Mouse (Mus musculus): ENCODE measurements around the gene Xylt1. TPM values are rescaled to one million over a fixed set of nuclear protein-coding genes. Genes with fewer than 3 reads are reported as not detected.

Xylt1 gene
- polyA plus RNA-seq, 1 experiment from 2014 or later = 2.5 TPM

DNA sequence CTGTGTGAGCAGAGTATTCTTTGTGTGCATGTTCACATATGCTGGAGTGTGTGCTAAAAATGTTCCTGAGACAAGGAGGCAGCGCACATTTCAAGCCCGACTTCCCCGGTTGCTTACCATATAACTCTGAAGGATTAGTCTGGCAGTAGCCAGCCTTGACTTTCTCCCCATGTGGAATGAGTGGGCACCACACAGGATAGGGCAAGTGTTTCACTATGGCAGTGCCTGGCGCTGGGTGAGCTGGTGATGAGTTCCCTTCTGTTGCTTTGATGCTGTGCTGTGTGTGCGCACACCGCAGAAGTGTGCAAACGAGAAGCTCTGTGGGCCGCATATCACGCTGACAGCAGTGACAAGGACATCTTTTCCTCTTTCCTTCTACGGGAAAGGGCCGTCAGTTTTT, 56.1 kb downstream of the Xylt1 start:
- Histone ChIP-seq H3K27me3 (ENCODE audit: control insufficient read depth, insufficient read depth, low read depth, low read length) (no peaks in the 10 kb centered on the region), H3K9ac (ENCODE audit: low read depth, low read length) (no peak overlapping the region), H3K4me2 (ENCODE audit: low read length) (no peak overlapping the region), H3K9me3 (replicated peaks; ENCODE audit: control insufficient read depth, low read length, poor library complexity, severe bottlenecking) (no peaks in the 10 kb centered on the region), H3K36me3 (ENCODE audit: control insufficient read depth, insufficient read depth, low read length) (no peaks in the 10 kb centered on the region), H3K4me3 (ENCODE audit: low read depth, low read length) (no peak overlapping the region), H3K27ac (ENCODE audit: low read length) (no peak overlapping the region), H3K4me1 (ENCODE audit: control insufficient read depth, insufficient read depth, low read length) (peaks cover 14% of the 10 kb centered on the region)
- 85% methylated on average over 11 of the region's 11 CpGs for WGBS
- ATAC-seq = no peak

DNA sequence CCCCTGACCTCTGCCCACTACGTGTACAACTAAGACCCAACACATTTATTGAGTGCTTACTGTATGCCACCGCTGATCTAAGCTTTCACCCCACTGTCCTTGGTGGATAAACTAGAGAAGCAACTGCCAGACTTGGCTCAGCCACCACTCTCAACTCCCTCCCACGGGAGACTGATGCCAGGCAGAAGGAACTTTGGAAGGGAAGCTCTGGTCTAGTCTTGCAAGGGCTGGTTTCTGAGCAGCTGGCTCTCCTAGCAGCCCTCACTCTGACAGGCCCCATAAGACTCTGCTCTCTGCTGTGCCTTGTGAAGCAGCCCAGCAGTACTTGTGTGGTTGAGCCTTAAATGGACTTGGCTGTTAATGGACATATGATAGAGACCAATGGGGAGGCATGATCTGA, 60.2 kb downstream of the Xylt1 start:
- 91% methylated on average over 3 of the region's 3 CpGs for WGBS

DNA sequence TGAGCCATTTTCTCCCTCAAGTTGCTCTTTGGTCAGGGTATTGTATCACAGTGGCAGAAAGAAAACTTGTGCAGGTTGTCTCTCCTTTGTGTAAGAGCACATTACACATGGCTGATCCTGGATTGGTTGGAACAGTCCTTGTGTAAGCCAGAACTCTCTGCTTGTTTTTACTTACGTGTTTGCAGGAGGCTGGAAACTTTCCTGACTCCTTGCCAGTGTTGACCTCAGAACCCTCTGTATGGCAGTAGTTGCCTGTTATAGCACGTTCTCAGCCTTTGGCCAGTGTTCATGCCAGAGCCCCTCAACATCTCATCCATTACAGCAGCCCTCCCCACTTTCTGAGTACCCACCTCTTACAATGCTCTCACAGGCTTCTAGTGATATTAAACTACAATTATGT, 61.9 kb downstream of the Xylt1 start:
- ATAC-seq = no peak
- H3K9ac ChIP-seq (ENCODE audit: low read depth, low read length) = no peak overlapping the region
- no peaks in the 10 kb centered on the region for H3K36me3 ChIP-seq (ENCODE audit: control insufficient read depth, insufficient read depth, low read length)
- no peak overlapping the region for H3K27ac ChIP-seq (ENCODE audit: low read length)
- H3K27me3 ChIP-seq (ENCODE audit: control insufficient read depth, insufficient read depth, low read depth, low read length) = no peaks in the 10 kb centered on the region
- no peak overlapping the region for H3K4me3 ChIP-seq (ENCODE audit: low read depth, low read length)
- 85% methylated on average over 2 of the region's 2 CpGs for WGBS
- H3K9me3 ChIP-seq (replicated peaks; ENCODE audit: control insufficient read depth, low read length, poor library complexity, severe bottlenecking) = no peaks in the 10 kb centered on the region
- peaks cover 14% of the 10 kb centered on the region for H3K4me1 ChIP-seq (ENCODE audit: control insufficient read depth, insufficient read depth, low read length)
- H3K4me2 ChIP-seq (ENCODE audit: low read length) = no peak overlapping the region

More for the DNA sequence above, 60.2 kb downstream of the Xylt1 start:
- H3K4me3 ChIP-seq (ENCODE audit: low read depth, low read length) = no peak overlapping the region
- H3K4me2 ChIP-seq (ENCODE audit: low read length) = no peak overlapping the region
- H3K4me1 ChIP-seq (ENCODE audit: control insufficient read depth, insufficient read depth, low read length) = peaks cover 14% of the 10 kb centered on the region
- H3K27ac ChIP-seq (ENCODE audit: low read length) = no peak overlapping the region
- no peaks in the 10 kb centered on the region for H3K9me3 ChIP-seq (replicated peaks; ENCODE audit: control insufficient read depth, low read length, poor library complexity, severe bottlenecking)
- H3K27me3 ChIP-seq (ENCODE audit: control insufficient read depth, insufficient read depth, low read depth, low read length) = no peaks in the 10 kb centered on the region
- H3K9ac ChIP-seq (ENCODE audit: low read depth, low read length) = no peak overlapping the region
- ATAC-seq = no peak
- H3K36me3 ChIP-seq (ENCODE audit: control insufficient read depth, insufficient read depth, low read length) = no peaks in the 10 kb centered on the region

DNA sequence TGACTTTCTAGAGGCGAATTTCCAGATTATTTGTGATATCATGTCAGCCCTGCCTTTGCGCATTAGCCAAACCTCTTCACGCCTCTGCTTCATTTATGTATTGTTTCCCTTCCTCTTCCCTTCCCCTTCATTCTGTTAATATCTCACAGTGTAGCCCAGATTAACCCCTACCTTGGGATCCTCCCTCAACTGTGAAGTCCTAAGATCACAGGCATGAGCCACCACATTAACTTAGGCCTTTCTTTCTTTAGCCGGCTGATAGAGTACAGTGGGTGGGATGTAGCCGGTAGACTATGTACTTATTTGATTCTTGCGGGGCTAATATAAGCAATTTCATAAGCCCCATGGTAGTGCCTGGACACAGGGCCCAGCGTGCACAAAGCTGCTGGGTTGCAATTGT, 62.4 kb downstream of the Xylt1 start:
- Histone ChIP-seq H3K4me2 (ENCODE audit: low read length) (no peak overlapping the region), H3K9me3 (replicated peaks; ENCODE audit: control insufficient read depth, low read length, poor library complexity, severe bottlenecking) (no peaks in the 10 kb centered on the region), H3K4me3 (ENCODE audit: low read depth, low read length) (no peak overlapping the region), H3K27ac (ENCODE audit: low read length) (no peak overlapping the region), H3K36me3 (ENCODE audit: control insufficient read depth, insufficient read depth, low read length) (no peaks in the 10 kb centered on the region), H3K4me1 (ENCODE audit: control insufficient read depth, insufficient read depth, low read length) (peaks cover 14% of the 10 kb centered on the region), H3K9ac (ENCODE audit: low read depth, low read length) (no peak overlapping the region), H3K27me3 (ENCODE audit: control insufficient read depth, insufficient read depth, low read depth, low read length) (no peaks in the 10 kb centered on the region)
- no peak for ATAC-seq
- 86% methylated on average over 7 of the region's 7 CpGs for WGBS

DNA sequence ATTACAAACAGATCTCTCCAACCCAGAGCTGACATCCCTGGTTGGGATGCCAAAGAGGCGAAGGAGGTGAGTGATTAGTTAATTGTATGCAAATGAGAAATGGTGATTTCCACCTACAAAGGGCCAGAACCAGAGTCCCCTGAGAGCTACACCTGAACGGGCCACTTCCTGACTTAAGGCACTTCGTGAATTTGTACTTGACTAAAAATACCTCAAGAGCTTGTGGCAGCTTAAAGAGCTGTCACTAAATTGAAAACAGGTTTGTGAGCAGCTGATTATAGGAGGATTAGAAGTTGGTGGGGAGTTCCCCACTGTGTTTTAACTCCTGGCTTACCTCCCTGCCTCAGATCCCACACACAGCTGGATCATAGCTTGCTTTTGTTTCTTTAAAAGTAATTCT, 64.7 kb downstream of the Xylt1 start:
- WGBS = 24% methylated on average over 3 of the region's 3 CpGs
- H3K4me2 ChIP-seq (ENCODE audit: low read length) = no peak overlapping the region
- no peaks in the 10 kb centered on the region for H3K4me1 ChIP-seq (ENCODE audit: control insufficient read depth, insufficient read depth, low read length)
- no peaks in the 10 kb centered on the region for H3K9me3 ChIP-seq (replicated peaks; ENCODE audit: control insufficient read depth, low read length, poor library complexity, severe bottlenecking)
- no peaks in the 10 kb centered on the region for H3K36me3 ChIP-seq (ENCODE audit: control insufficient read depth, insufficient read depth, low read length)
- ATAC-seq = no peak
- H3K9ac ChIP-seq (ENCODE audit: low read depth, low read length) = no peak overlapping the region
- H3K4me3 ChIP-seq (ENCODE audit: low read depth, low read length) = no peak overlapping the region
- no peak overlapping the region for H3K27ac ChIP-seq (ENCODE audit: low read length)
- H3K27me3 ChIP-seq (ENCODE audit: control insufficient read depth, insufficient read depth, low read depth, low read length) = no peaks in the 10 kb centered on the region

DNA sequence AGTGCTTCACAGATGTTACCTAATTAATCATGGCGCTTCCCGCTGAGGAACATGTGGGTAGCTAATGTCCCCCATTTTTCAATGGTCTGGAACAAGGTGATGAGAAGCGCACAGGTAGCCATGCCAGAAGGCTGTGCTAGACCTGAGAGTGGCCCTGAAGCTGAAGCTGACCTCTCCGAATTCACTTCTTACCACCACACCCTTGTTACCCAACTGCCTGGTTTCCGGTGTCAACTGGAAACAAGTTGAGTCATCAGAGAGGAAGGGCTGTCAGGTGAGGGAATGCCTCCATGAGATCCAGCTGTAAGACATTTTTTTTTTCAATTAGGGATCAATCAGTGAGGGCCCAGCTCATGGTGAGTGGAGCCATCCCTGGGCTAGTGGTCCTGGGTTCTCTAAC, 68.8 kb downstream of the Xylt1 start:
- ATAC-seq = no peak
- no peak overlapping the region for H3K4me3 ChIP-seq (ENCODE audit: low read depth, low read length)
- no peaks in the 10 kb centered on the region for H3K9me3 ChIP-seq (replicated peaks; ENCODE audit: control insufficient read depth, low read length, poor library complexity, severe bottlenecking)
- H3K36me3 ChIP-seq (ENCODE audit: control insufficient read depth, insufficient read depth, low read length) = no peaks in the 10 kb centered on the region
- H3K4me2 ChIP-seq (ENCODE audit: low read length) = no peak overlapping the region
- no peak overlapping the region for H3K9ac ChIP-seq (ENCODE audit: low read depth, low read length)
- 96% methylated on average over 5 of the region's 5 CpGs for WGBS
- H3K27ac ChIP-seq (ENCODE audit: low read length) = no peak overlapping the region
- H3K27me3 ChIP-seq (ENCODE audit: control insufficient read depth, insufficient read depth, low read depth, low read length) = no peaks in the 10 kb centered on the region
- no peaks in the 10 kb centered on the region for H3K4me1 ChIP-seq (ENCODE audit: control insufficient read depth, insufficient read depth, low read length)

DNA sequence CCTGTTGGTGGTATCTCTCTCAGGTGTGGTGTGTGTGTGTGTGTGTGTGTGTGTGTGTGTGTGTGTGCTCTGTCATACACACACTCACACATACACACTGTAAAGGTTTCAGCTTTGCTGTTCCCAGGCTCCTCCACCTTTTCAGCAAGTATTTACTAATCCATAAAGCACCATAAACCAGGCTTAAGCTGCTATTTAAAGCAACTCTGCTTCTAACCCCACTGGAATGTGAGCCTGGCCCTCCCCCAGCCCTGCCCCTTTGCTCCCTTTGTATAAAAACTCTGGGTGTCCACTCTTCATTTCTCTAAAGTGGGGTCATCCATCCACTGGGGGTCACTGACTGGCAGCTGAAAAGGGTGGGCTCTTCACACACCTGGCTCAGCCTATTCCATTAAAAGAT, 70.4 kb downstream of the Xylt1 start:
- H3K9ac ChIP-seq (ENCODE audit: low read depth, low read length) = no peak overlapping the region
- H3K27me3 ChIP-seq (ENCODE audit: control insufficient read depth, insufficient read depth, low read depth, low read length) = no peaks in the 10 kb centered on the region
- H3K27ac ChIP-seq (ENCODE audit: low read length) = no peak overlapping the region
- H3K4me2 ChIP-seq (ENCODE audit: low read length) = no peak overlapping the region
- H3K36me3 ChIP-seq (ENCODE audit: control insufficient read depth, insufficient read depth, low read length) = no peaks in the 10 kb centered on the region
- H3K4me3 ChIP-seq (ENCODE audit: low read depth, low read length) = no peak overlapping the region
- no peak for ATAC-seq
- H3K9me3 ChIP-seq (replicated peaks; ENCODE audit: control insufficient read depth, low read length, poor library complexity, severe bottlenecking) = no peaks in the 10 kb centered on the region
- H3K4me1 ChIP-seq (ENCODE audit: control insufficient read depth, insufficient read depth, low read length) = no peaks in the 10 kb centered on the region

DNA sequence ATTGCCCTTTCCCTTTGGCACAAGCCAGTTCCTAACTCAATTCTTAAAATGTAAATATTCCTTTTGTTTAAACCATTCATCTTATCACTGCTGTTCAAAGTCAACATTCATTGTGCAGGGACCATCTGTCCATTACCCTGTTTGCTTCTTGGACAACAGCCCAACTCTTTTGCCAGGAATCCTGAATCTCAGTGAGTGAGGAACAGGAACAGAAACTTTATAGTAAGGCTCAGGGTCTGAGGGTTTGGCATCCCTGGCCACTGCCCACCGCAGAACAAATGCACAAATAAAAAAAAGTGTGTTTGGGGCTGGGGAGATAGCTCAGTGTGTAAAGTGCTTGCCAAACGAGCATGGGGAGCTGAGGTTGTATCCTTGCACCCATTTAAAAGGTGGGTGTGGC, 71.5 kb downstream of the Xylt1 start:
- H3K36me3 ChIP-seq (ENCODE audit: control insufficient read depth, insufficient read depth, low read length) = no peaks in the 10 kb centered on the region
- no peaks in the 10 kb centered on the region for H3K27me3 ChIP-seq (ENCODE audit: control insufficient read depth, insufficient read depth, low read depth, low read length)
- H3K4me3 ChIP-seq (ENCODE audit: low read depth, low read length) = no peak overlapping the region
- no peak for ATAC-seq
- no peak overlapping the region for H3K9ac ChIP-seq (ENCODE audit: low read depth, low read length)
- no peak overlapping the region for H3K4me2 ChIP-seq (ENCODE audit: low read length)
- H3K9me3 ChIP-seq (replicated peaks; ENCODE audit: control insufficient read depth, low read length, poor library complexity, severe bottlenecking) = no peaks in the 10 kb centered on the region
- WGBS = 54% methylated on average over 2 of the region's 2 CpGs
- no peak overlapping the region for H3K27ac ChIP-seq (ENCODE audit: low read length)
- no peaks in the 10 kb centered on the region for H3K4me1 ChIP-seq (ENCODE audit: control insufficient read depth, insufficient read depth, low read length)

DNA sequence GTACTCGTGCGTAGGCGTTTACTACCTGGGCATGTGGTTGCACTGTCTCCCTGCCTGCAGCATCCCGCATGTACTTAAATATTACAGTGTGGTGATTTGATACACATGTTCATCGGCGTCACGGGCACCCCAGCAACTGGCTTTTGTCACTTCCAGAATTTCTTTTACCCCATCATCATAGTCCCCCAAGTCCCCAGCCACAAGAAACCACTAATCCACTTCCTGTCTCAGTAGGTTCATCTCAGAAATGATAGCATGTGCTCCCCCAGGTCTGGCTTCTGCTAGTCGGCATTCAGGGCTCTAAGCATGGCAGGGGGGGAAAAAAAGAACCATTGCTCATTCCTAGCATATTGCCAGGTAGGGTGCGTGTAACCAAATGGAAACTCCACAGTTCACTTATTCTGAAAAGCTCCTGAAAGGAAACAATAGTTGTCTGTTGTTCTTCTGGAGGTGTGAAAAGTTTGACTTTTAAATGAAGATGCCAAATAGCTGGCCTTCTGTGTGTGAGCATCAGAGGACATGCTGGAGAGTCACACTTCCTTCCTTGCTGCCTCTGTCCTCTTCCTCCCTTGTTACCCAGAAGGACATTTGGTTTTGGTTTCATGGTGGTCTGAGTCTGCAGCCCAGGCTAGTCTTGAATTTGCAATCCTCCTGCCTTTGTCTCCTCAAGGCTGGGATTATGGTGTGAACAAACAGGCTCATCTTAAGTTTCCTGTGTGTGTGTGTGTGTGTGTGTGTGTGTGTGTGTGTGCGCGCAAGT, 74.2 kb downstream of the Xylt1 start:
- no peak for ATAC-seq
- WGBS = 88% methylated on average over 11 of the region's 11 CpGs

More for the DNA sequence above, 74.2 kb downstream of the Xylt1 start:
- H3K9ac ChIP-seq (ENCODE audit: low read depth, low read length) = no peak overlapping the region
- no peaks in the 10 kb centered on the region for H3K36me3 ChIP-seq (ENCODE audit: control insufficient read depth, insufficient read depth, low read length)
- no peak overlapping the region for H3K4me3 ChIP-seq (ENCODE audit: low read depth, low read length)
- H3K27ac ChIP-seq (ENCODE audit: low read length) = no peak overlapping the region
- H3K4me2 ChIP-seq (ENCODE audit: low read length) = no peak overlapping the region
- no peaks in the 10 kb centered on the region for H3K9me3 ChIP-seq (replicated peaks; ENCODE audit: control insufficient read depth, low read length, poor library complexity, severe bottlenecking)
- no peaks in the 10 kb centered on the region; the same call in 1 of the 2 replicates for H3K4me1 ChIP-seq (ENCODE audit: control insufficient read depth, insufficient read depth, low read length)
- H3K27me3 ChIP-seq (ENCODE audit: control insufficient read depth, insufficient read depth, low read depth, low read length) = no peaks in the 10 kb centered on the region
